Mouse (Mus musculus) heart, embryonic 12.5 days (tissue): Measurements from ENCODE around the gene Dnajc25. TPM values are rescaled to one million over a fixed set of nuclear protein-coding genes. Genes with fewer than 3 reads are reported as not detected.
A peak's percentile ranks its signal among the peaks of the same experiment; 100 is the strongest.

ENCODE experiments used
- ATAC-seq: fragments of 200-750 bp; cut with Nextera tagmentation; 2 replicates; pipeline ENCODE4 v1.8.0; 2017; ENCODE audit warnings: moderate TSS enrichment, moderate library complexity; ENCODE audit not compliant: insufficient number of reproducible peaks, low FRiP score
- H3K27ac ChIP-seq: fragments of 300-500 bp; sonication (generic); 2 replicates; pipeline ENCODE4 v1.5.1; 2016; ENCODE audit warnings: mild to moderate bottlenecking, moderate library complexity; ENCODE audit not compliant: poor library complexity, severe bottlenecking
- H3K27me3 ChIP-seq: fragments of 300-500 bp; sonication (generic); replicated peaks from 2 replicates; pipeline ENCODE4 v1.6.1; 2016; ENCODE audit warnings: mild to moderate bottlenecking, moderate library complexity
- H3K36me3 ChIP-seq: fragments of 300-500 bp; sonication (generic); 2 replicates; pipeline ENCODE4 v1.6.1; 2016; ENCODE audit warnings: mild to moderate bottlenecking, moderate library complexity
- H3K4me1 ChIP-seq: fragments of 300-500 bp; sonication (generic); replicated peaks from 2 replicates; pipeline ENCODE4 v1.6.1; 2016; ENCODE audit warnings: mild to moderate bottlenecking
- H3K4me2 ChIP-seq: fragments of 300-500 bp; sonication (generic); 2 replicates; pipeline ENCODE4 v1.6.1; 2016; ENCODE audit warnings: mild to moderate bottlenecking, moderate library complexity
- H3K4me3 ChIP-seq: fragments of 300-500 bp; sonication (generic); 2 replicates; pipeline ENCODE4 v1.5.1; 2016; ENCODE audit warnings: mild to moderate bottlenecking
- H3K9ac ChIP-seq: fragments of 300-500 bp; sonication (generic); 2 replicates; pipeline ENCODE4 v1.6.1; 2016; ENCODE audit warnings: mild to moderate bottlenecking, moderate library complexity
- H3K9me3 ChIP-seq: fragments of 300-500 bp; sonication (generic); replicated peaks from 2 replicates; pipeline ENCODE4 v1.6.1; 2016; ENCODE audit warnings: mild to moderate bottlenecking, moderate library complexity
- WGBS: fragments of 180-500 bp; shearing (Covaris S2); methylation state at CpG from one replicate; pipeline ENCODE4 v1.1.7; 2016; 5-methylcytosine and 5-hydroxymethylcytosine counted together
- polyA plus RNA-seq: library from polyadenylated mRNA; unstranded; fragments of >200 nt; fragmentation: Nextera tagmentation; extraction: Ambion mirVana; gene quantifications from 2 replicates; pipeline ENCODE4 v1.2.1, GENCODE M21; 2016

The Dnajc25 gene
- polyA plus RNA-seq, 1 experiment from 2014 or later = 14.1 TPM

GRCm38 (mm10) chr4:58986540-58987190 lies 8.2 kb upstream of the Dnajc25 start, which contains the start of gene Ptgr1:
Gene Ptgr1 (minus strand): TSS chr4:58987119.
- Histone ChIP-seq H3K4me3 (peak within 1 kb of the TSS; percentile 57), H3K9ac (peak within 1 kb of the TSS; percentile 63), H3K9me3 (no peaks in the 10 kb centered on the region), H3K27ac (no peak within 1 kb of the TSS), H3K27me3 (peaks cover 14% of the 10 kb centered on the region), H3K4me1 (0 out of 2 replicates have a peak, but pooled peaks cover 3% of the 10 kb centered on the region), H3K4me2 (peak within 1 kb of the TSS; percentile 72), H3K36me3 (no peaks in the 10 kb centered on the region)
- peak; percentile 60 for ATAC-seq
- under 1% methylated on average over 28 of the region's 28 CpGs for WGBS

- no peak overlapping the region for H3K27ac ChIP-seq
- H3K27me3 ChIP-seq = peaks cover 20% of the 10 kb centered on the region
- H3K4me2 ChIP-seq = no peak overlapping the region
- ATAC-seq = no peak
- peaks cover 9% of the 10 kb centered on the region; the same call in 1 of the 2 replicates for H3K4me1 ChIP-seq
- H3K4me3 ChIP-seq = no peak overlapping the region
- no peak overlapping the region for H3K9ac ChIP-seq
- H3K9me3 ChIP-seq = no peaks in the 10 kb centered on the region
- WGBS = 82% methylated on average over 7 of the region's 7 CpGs
- no peaks in the 10 kb centered on the region for H3K36me3 ChIP-seq
Measured at GRCm38 (mm10) chr4:58989303-58989898, 5.5 kb upstream of the Dnajc25 start.

- peaks cover 20% of the 10 kb centered on the region for H3K27me3 ChIP-seq
- 84% methylated on average over 17 of the region's 17 CpGs for WGBS
Measured at GRCm38 (mm10) chr4:58990609-58991434, 4.0 kb upstream of the Dnajc25 start.

GRCm38 (mm10) chr4:58992195-58992594 lies 2.7 kb upstream of the Dnajc25 start:
- no peak overlapping the region for H3K4me2 ChIP-seq
- no peak overlapping the region for H3K27ac ChIP-seq
- no peak overlapping the region for H3K9ac ChIP-seq
- WGBS = 36% methylated on average over 5 of the region's 5 CpGs
- no peak overlapping the region for H3K4me3 ChIP-seq
- no peaks in the 10 kb centered on the region for H3K36me3 ChIP-seq
- peaks cover 20% of the 10 kb centered on the region for H3K27me3 ChIP-seq
- peaks cover 14% of the 10 kb centered on the region for H3K4me1 ChIP-seq
- H3K9me3 ChIP-seq = no peaks in the 10 kb centered on the region
- no peak for ATAC-seq

More at GRCm38 (mm10) chr4:58990609-58991434, 4.0 kb upstream of the Dnajc25 start:
- no peak for ATAC-seq
- Histone ChIP-seq H3K4me3 (no peak overlapping the region), H3K4me2 (no peak overlapping the region), H3K9ac (no peak overlapping the region), H3K36me3 (no peaks in the 10 kb centered on the region), H3K27ac (no peak overlapping the region), H3K9me3 (no peaks in the 10 kb centered on the region), H3K4me1 (peaks cover 11% of the 10 kb centered on the region; the same call in 1 of the 2 replicates)

- peaks cover 10% of the 10 kb centered on the region for H3K27me3 ChIP-seq
- no peak overlapping the region for H3K4me3 ChIP-seq
- peaks cover 12% of the 10 kb centered on the region for H3K4me1 ChIP-seq
- no peaks in the 10 kb centered on the region for H3K36me3 ChIP-seq
- H3K27ac ChIP-seq = no peak overlapping the region
- WGBS = 46% methylated on average over 8 of the region's 8 CpGs
- H3K9ac ChIP-seq = no peak overlapping the region
- no peak overlapping the region for H3K4me2 ChIP-seq
- H3K9me3 ChIP-seq = no peaks in the 10 kb centered on the region
- no peak for ATAC-seq
Measured at GRCm38 (mm10) chr4:58995251-58995693, 410 bp downstream of the Dnajc25 start.

- ATAC-seq = no peak
- WGBS = 45% methylated on average over 5 of the region's 5 CpGs
- Histone ChIP-seq H3K9ac (no peak overlapping the region), H3K4me3 (no peak overlapping the region), H3K27ac (no peak overlapping the region), H3K36me3 (no peaks in the 10 kb centered on the region), H3K27me3 (peaks cover 5% of the 10 kb centered on the region; the same call in 1 of the 2 replicates), H3K4me2 (no peak overlapping the region), H3K9me3 (no peaks in the 10 kb centered on the region), H3K4me1 (peaks cover 10% of the 10 kb centered on the region)
Measured at GRCm38 (mm10) chr4:58997081-58997480, 2.2 kb downstream of the Dnajc25 start.

GRCm38 (mm10) chr4:58998688-58999087 lies 3.8 kb downstream of the Dnajc25 start:
- no peak overlapping the region for H3K4me3 ChIP-seq
- 0 out of 2 replicates have a peak, but pooled peaks cover 1% of the 10 kb centered on the region for H3K27me3 ChIP-seq
- no peak overlapping the region for H3K9ac ChIP-seq
- no peaks in the 10 kb centered on the region for H3K36me3 ChIP-seq
- H3K9me3 ChIP-seq = no peaks in the 10 kb centered on the region
- WGBS = 63% methylated on average over 1 of the region's 1 CpGs
- H3K4me2 ChIP-seq = no peak overlapping the region
- peaks cover 11% of the 10 kb centered on the region for H3K4me1 ChIP-seq
- no peak overlapping the region for H3K27ac ChIP-seq
- ATAC-seq = no peak

- WGBS = 14% methylated on average over 2 of the region's 2 CpGs
- no peak overlapping the region for H3K4me2 ChIP-seq
- no peaks in the 10 kb centered on the region for H3K9me3 ChIP-seq
- H3K4me1 ChIP-seq = peaks cover 21% of the 10 kb centered on the region
- no peak for ATAC-seq
- no peak overlapping the region for H3K4me3 ChIP-seq
- H3K36me3 ChIP-seq = no peaks in the 10 kb centered on the region
- H3K9ac ChIP-seq = no peak overlapping the region
- no peaks in the 10 kb centered on the region for H3K27me3 ChIP-seq
- H3K27ac ChIP-seq = no peak overlapping the region
Measured at GRCm38 (mm10) chr4:58999686-59000085, 4.8 kb downstream of the Dnajc25 start.

- no peak overlapping the region for H3K27ac ChIP-seq
- no peaks in the 10 kb centered on the region for H3K9me3 ChIP-seq
- H3K36me3 ChIP-seq = no peaks in the 10 kb centered on the region
- no peak overlapping the region for H3K4me3 ChIP-seq
- H3K4me1 ChIP-seq = peaks cover 26% of the 10 kb centered on the region
- 4% methylated on average over 2 of the region's 2 CpGs for WGBS
- no peak for ATAC-seq
- H3K4me2 ChIP-seq = no peak overlapping the region
- H3K27me3 ChIP-seq = no peaks in the 10 kb centered on the region
- H3K9ac ChIP-seq = no peak overlapping the region
Measured at GRCm38 (mm10) chr4:59000614-59001013, 5.8 kb downstream of the Dnajc25 start.

- no peaks in the 10 kb centered on the region for H3K36me3 ChIP-seq
- peak within 1 kb of the TSS; percentile 94 for H3K4me3 ChIP-seq
- H3K4me2 ChIP-seq = peak within 1 kb of the TSS; percentile 73
- H3K27me3 ChIP-seq = no peaks in the 10 kb centered on the region
- peak; percentile 99 for ATAC-seq
- peaks cover 38% of the 10 kb centered on the region for H3K4me1 ChIP-seq
- H3K9me3 ChIP-seq = no peaks in the 10 kb centered on the region
- peak within 1 kb of the TSS; percentile 95 for H3K9ac ChIP-seq
- WGBS = under 1% methylated on average over 69 of the region's 89 CpGs
- H3K27ac ChIP-seq = peak within 1 kb of the TSS; percentile 87
Measured at GRCm38 (mm10) chr4:59002948-59003805, 8.3 kb downstream of the Dnajc25 start, which contains the start of gene Gm20503. Gene Gm20503 (plus strand): TSS chr4:59003210.
